Mouse (Mus musculus) forebrain, embryonic 13.5 days (tissue): ENCODE results near the gene Dnm2. TPM values are rescaled to one million over a fixed set of nuclear protein-coding genes. Genes with fewer than 3 reads are reported as not detected.

Experiments used
- ATAC-seq: fragments of 200-750 bp; cut with Nextera tagmentation; 2 replicates; pipeline ENCODE4 v1.8.0; 2017
- H3K27ac ChIP-seq: fragments of 300-500 bp; sonication (generic); 2 replicates; pipeline ENCODE4 v1.5.1; 2015; ENCODE audit warnings: inconsistent platforms, mild to moderate bottlenecking, moderate library complexity
- H3K27me3 ChIP-seq: fragments of 300-500 bp; sonication (generic); 2 replicates; pipeline ENCODE4 v1.6.1; 2015; ENCODE audit warnings: mild to moderate bottlenecking, inconsistent platforms
- H3K36me3 ChIP-seq: fragments of 300-500 bp; sonication (generic); 2 replicates; pipeline ENCODE4 v1.6.1; 2015; ENCODE audit warnings: mild to moderate bottlenecking, inconsistent platforms; ENCODE audit not compliant: poor library complexity, severe bottlenecking
- H3K4me1 ChIP-seq: fragments of 300-500 bp; sonication (generic); 2 replicates; pipeline ENCODE4 v1.6.1; 2015; ENCODE audit warnings: inconsistent platforms
- H3K4me2 ChIP-seq: fragments of 300-500 bp; sonication (generic); 2 replicates; pipeline ENCODE4 v1.6.1; 2015; ENCODE audit warnings: inconsistent platforms, mild to moderate bottlenecking, moderate library complexity
- H3K4me3 ChIP-seq: fragments of 300-500 bp; sonication (generic); 2 replicates; pipeline ENCODE4 v1.5.1; 2015; ENCODE audit warnings: mild to moderate bottlenecking, inconsistent platforms
- H3K9ac ChIP-seq: fragments of 300-500 bp; sonication (generic); 2 replicates; pipeline ENCODE4 v1.6.1; 2015; ENCODE audit warnings: mild to moderate bottlenecking, inconsistent platforms
- H3K9me3 ChIP-seq: fragments of 300-500 bp; sonication (generic); replicated peaks from 2 replicates; pipeline ENCODE4 v1.6.1; 2016; ENCODE audit warnings: inconsistent platforms
- WGBS: fragments of 180-500 bp; shearing (Covaris S2); methylation state at CpG from one replicate; pipeline ENCODE4 v1.1.7; 2015; 5-methylcytosine and 5-hydroxymethylcytosine counted together
- polyA plus RNA-seq: library from polyadenylated mRNA; unstranded; fragments of >200 nt; fragmentation: Nextera tagmentation; extraction: Ambion mirVana; gene quantifications from 2 replicates; pipeline ENCODE4 v1.2.1, GENCODE M21; 2015

Dnm2 gene
- polyA plus RNA-seq, 1 experiment from 2014 or later, result 72.4 TPM

DNA sequence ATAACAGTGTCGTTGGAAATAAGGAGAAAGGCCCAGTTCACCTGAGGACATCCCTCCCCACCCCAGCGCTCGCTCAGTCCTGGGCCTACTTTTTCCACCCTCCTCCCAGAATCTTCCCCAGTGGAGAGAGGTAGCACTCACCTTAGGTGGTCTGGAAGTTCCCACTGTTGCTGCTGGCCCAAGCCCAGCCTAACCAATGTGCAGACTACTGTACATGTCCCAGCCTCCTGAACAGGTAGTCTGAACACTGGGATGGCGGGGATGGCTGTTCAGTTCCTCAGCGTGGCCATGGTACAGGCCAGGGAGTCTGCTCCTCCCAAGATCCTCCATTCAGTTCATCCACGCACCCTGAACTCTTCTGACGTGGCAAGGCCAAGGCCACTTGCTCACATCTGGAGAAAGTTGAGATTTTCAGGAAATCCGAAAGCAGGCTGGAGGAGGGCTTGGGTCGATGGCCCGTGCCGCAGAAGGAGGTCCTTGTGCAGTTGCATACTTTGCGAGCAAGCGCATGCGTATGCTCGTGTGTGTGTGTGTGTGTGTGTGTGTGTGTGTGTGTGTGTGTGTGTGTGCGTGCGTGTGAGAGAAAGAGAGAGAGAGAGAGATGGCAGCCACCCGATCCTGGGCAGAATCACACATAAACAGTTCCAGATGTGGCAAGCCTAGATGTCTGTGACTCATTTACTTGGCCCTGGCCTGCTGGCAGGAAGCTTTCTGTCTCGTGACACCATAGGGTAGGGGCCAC is 71.8 kb downstream of the Dnm2 start:
- ATAC-seq, result no peak

DNA sequence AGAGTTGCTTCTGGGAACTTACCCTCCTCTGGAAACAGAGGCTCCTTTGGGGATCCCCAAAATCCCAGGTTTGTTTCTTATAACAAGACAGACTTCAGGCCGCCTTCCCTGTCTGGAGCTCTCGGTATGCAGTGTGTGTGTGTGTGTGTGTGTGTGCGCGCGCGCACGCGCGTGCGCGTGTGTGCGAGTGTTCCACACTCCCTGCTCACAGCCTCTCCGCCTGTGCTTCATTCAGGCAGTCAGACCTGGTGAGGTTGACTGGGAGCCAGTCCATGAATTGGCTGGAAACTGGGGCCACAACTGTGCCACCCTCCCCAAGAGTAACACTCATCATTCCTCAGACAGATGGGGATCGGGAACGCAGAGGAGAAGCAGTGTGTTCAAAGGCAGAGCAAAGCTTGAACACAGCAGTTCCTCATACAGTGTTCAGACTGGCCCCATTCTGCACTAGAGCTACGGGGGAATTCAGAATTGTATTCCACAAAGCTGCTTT is 72.4 kb downstream of the Dnm2 start:
- Histone ChIP-seq H3K4me1 (no peaks in the 10 kb centered on the region), H3K9me3 (no peaks in the 10 kb centered on the region), H3K4me2 (no peak overlapping the region), H3K36me3 (peaks cover 47% of the 10 kb centered on the region), H3K9ac (no peak overlapping the region), H3K27ac (no peak overlapping the region), H3K4me3 (no peak overlapping the region), H3K27me3 (no peaks in the 10 kb centered on the region)
- no peak for ATAC-seq
- WGBS, result 90% methylated on average over 16 of the region's 16 CpGs

More for the DNA sequence above, 71.8 kb downstream of the Dnm2 start:
- H3K36me3 ChIP-seq, result peaks cover 53% of the 10 kb centered on the region
- H3K4me1 ChIP-seq, result no peaks in the 10 kb centered on the region
- WGBS, result 92% methylated on average over 17 of the region's 19 CpGs
- no peaks in the 10 kb centered on the region for H3K9me3 ChIP-seq
- no peak overlapping the region for H3K4me3 ChIP-seq
- no peak overlapping the region; the same call in 1 of the 2 replicates for H3K27ac ChIP-seq
- H3K9ac ChIP-seq, result no peak overlapping the region
- H3K4me2 ChIP-seq, result no peak overlapping the region
- H3K27me3 ChIP-seq, result no peaks in the 10 kb centered on the region

DNA sequence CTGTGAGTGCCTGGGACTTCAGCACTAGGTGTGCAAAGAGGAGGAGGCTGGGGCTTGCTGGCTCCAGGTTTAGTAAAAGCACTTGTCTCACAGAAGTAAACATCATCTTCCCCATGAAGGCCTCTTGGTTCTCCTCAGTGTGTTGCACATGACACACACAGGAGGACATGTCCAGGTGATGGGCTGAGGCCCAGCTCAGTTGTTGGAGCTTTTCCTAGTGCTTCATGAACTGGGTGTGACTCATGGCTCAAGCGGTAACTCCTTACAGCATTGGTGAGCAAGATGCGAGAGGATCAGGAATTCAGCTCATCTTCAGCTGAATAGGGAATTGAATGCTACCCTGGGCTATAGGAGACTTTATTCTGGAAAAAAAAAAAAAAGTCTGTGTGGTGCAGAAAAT is 73.0 kb downstream of the Dnm2 start:
- H3K4me1 ChIP-seq, result no peaks in the 10 kb centered on the region
- no peak overlapping the region for H3K4me3 ChIP-seq
- no peaks in the 10 kb centered on the region for H3K27me3 ChIP-seq
- no peak for ATAC-seq
- peaks cover 44% of the 10 kb centered on the region for H3K36me3 ChIP-seq
- H3K4me2 ChIP-seq, result no peak overlapping the region
- 100% methylated on average over 2 of the region's 2 CpGs for WGBS
- no peaks in the 10 kb centered on the region for H3K9me3 ChIP-seq
- H3K27ac ChIP-seq, result no peak overlapping the region
- H3K9ac ChIP-seq, result no peak overlapping the region

DNA sequence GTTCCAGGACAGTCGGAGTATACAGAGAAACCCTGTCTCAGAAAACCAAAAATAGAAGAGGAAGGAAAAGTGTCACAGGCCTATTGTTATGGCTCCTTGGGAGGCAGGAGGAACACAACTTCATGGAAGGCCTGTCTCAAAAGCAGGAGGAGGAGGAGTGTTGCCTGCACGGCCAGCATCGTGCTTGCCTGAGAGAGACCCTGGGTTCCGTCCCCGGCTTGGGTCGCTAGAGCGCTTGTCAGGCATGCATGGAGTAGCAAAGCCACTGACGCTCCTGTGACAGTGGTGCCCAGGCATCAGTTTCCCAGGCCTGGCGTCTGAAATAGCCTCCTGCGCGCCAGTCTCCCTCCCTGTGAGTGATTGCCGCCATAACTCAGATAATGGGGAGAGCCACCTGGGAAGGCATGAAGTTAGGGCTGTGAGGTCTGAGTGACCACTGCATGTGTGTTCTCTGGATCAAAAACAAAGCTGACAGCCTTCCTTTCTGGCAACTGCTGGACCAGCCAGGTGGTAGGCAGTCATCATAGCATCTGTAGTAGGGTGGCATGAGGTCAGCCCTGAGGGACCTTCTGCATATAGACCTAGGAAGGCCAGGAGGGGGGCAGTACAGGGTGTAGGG is 73.7 kb downstream of the Dnm2 start:
- no peak overlapping the region for H3K9ac ChIP-seq
- H3K4me3 ChIP-seq, result no peak overlapping the region
- ATAC-seq, result no peak
- no peaks in the 10 kb centered on the region for H3K9me3 ChIP-seq
- WGBS, result 92% methylated on average over 12 of the region's 12 CpGs
- H3K4me2 ChIP-seq, result no peak overlapping the region
- H3K27ac ChIP-seq, result no peak overlapping the region
- H3K27me3 ChIP-seq, result no peaks in the 10 kb centered on the region
- H3K4me1 ChIP-seq, result no peaks in the 10 kb centered on the region
- H3K36me3 ChIP-seq, result peaks cover 51% of the 10 kb centered on the region

DNA sequence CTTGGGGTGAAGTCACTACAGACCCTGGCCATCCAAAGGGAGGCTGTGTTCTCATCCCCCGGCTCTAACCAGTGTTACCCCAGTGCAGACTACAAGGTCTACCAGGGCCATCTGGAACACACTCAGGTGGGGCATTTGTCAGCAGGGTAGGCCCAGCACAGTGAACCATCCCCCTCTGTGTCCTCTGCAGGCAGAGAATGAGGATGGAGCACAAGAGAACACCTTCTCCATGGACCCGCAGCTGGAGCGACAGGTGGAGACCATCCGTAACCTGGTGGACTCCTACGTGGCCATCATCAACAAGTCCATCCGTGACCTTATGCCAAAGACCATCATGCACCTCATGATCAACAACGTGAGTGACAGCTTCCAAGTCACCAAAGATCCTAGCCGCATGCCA is 78.6 kb downstream of the Dnm2 start:
- 97% methylated on average over 8 of the region's 8 CpGs for WGBS
- H3K4me2 ChIP-seq, result no peak overlapping the region
- peaks cover 69% of the 10 kb centered on the region for H3K36me3 ChIP-seq
- no peak overlapping the region for H3K27ac ChIP-seq
- no peak overlapping the region for H3K9ac ChIP-seq
- no peaks in the 10 kb centered on the region for H3K9me3 ChIP-seq
- H3K4me3 ChIP-seq, result no peak overlapping the region
- H3K4me1 ChIP-seq, result no peaks in the 10 kb centered on the region
- no peaks in the 10 kb centered on the region for H3K27me3 ChIP-seq
- ATAC-seq, result no peak

DNA sequence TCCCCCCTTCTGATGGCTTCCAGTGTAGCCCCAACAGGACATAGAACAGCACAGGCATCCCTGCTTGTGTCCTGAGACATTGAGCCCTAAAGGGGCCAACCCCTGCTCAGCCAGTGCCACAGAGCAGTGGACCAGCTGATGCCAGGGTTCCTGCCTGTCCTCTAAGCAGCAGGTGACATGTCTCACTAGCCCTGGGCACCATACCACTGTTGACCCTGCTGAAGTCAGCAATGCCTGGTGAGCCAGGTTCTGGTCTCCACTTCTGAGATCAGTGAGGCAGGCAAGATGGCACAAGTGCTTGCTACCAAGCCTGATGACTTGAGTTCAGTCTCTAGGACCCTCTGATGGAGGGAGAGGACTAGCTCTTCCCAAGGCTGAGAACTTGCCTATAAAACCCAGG is 81.1 kb downstream of the Dnm2 start:
- H3K36me3 ChIP-seq, result peaks cover 64% of the 10 kb centered on the region
- peaks cover 12% of the 10 kb centered on the region for H3K4me1 ChIP-seq
- no peak overlapping the region for H3K4me3 ChIP-seq
- H3K27me3 ChIP-seq, result no peaks in the 10 kb centered on the region
- no peaks in the 10 kb centered on the region for H3K9me3 ChIP-seq
- H3K27ac ChIP-seq, result no peak overlapping the region; the same call in 1 of the 2 replicates
- ATAC-seq, result no peak
- H3K9ac ChIP-seq, result no peak overlapping the region
- no peak overlapping the region for H3K4me2 ChIP-seq

DNA sequence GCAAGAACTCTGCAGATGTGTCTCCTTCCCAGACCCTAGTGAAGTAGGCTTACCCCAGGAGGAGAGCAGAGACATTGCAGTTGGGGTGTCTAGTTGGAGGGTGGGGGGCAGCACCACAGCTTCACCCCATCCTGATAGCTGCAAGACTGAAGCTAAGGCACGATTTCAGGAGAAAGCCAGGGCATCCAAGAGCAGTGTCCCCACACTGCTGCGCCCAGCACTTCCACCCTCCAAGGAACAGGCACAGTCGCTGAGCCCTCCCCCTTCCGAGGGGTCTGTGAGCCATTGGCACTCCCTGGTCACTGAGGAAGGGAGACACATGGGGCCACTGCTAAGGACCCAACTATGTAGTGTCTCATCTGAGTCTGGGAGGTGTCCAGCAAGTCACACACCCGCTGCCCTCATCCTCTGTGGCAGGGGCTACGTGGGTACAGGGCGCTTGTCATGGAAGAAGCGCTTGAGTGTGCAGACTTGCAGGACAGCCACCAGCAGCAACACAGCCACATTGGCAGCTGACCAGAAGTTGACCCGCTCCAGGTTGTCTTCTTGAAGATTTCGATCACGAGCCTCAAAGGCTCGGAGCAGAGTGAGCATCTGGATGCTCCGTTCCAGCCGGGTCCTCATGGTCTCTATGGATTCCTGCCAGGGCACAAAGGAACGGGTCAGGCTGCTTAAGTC is 83.2 kb downstream of the Dnm2 start:
- 93% methylated on average over 15 of the region's 15 CpGs for WGBS
- Histone ChIP-seq H3K36me3 (peaks cover 59% of the 10 kb centered on the region), H3K9ac (no peak overlapping the region), H3K4me1 (peaks cover 16% of the 10 kb centered on the region), H3K4me3 (no peak overlapping the region), H3K27me3 (no peaks in the 10 kb centered on the region), H3K27ac (no peak overlapping the region), H3K9me3 (no peaks in the 10 kb centered on the region), H3K4me2 (no peak overlapping the region)
- no peak for ATAC-seq

DNA sequence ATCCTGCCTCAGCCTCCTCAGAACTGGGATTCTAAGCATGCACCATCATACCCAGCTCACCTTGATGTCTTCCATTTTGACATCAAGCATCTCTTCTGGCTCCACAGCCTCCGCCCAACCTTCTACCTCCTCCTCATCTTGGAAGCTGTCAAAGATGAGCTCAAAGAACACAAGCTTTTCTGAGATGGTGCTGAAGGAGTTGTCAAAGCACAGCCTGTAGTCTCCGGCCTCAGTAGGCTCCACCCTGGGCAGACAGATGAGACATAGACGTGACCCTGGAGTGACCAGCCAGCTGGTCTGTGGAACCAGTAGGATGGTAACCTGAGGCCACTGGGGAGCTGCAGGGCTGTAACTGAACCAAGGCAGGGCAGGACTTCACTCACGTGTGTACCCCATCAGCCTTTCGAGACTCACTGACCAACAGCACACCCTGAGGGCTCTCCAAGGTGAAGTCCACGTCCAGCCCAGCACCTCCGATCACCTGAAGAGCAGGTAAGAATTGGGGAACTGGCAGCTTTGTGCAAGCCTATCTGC is 84.2 kb downstream of the Dnm2 start:
- no peaks in the 10 kb centered on the region for H3K27me3 ChIP-seq
- H3K4me2 ChIP-seq, result peak overlapping the region; percentile 68
- peak overlapping the region; percentile 70 for H3K4me3 ChIP-seq
- H3K36me3 ChIP-seq, result peaks cover 51% of the 10 kb centered on the region
- no peaks in the 10 kb centered on the region for H3K9me3 ChIP-seq
- no peak overlapping the region; the same call in 1 of the 2 replicates for H3K9ac ChIP-seq
- 84% methylated on average over 7 of the region's 7 CpGs for WGBS
- H3K4me1 ChIP-seq, result peaks cover 16% of the 10 kb centered on the region
- no peak for ATAC-seq
- no peak overlapping the region for H3K27ac ChIP-seq

DNA sequence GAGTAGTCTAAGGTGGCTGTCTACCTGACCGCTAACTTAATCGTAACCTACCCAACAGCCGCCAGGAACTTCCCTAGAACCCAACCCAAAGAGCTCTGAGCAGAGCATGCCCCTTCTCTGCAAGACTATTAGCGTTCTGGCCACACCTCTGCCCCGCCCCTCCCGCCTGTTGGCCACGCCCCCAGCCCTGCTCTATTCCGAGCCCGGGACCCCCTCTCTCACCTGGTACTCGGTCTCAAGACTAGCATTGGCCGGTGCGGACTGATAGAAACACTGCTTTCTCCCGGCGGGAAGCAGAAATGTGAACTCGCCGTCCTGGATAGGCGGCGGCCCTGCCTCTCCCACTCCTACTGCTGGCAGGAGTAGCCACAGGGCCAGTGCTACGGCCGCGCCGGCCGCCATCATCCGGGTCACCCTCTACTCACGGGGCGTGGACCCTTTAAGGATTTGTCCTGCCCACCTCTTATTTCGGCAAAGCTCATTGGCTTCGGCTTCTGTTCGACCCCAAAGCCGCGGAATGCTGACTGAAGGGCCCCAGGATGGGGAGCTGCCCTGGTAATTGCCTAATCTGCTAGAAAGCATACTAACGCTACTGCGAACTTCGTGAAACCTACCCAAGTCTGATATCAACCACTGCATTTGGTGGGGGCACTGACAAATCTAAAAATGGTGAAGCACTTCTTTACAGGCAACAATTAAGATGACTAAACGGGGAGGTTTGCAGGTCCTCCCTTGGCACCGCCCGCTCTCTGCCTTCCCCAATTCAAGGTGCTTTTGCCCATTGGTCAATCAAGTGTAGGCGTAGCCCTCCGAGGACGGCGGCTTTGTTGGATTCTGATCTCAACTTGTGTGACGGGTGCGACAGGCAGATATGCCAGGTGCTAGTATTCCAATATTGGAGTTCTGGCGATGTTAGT is 85.3 kb downstream of the Dnm2 start, which contains the start of gene Tmed1:
Gene Tmed1, minus strand, starts transcription at position 481 of the 917 bp plus-strand sequence.
- ATAC-seq, result peak; percentile 96
- Histone ChIP-seq H3K27me3 (no peaks in the 10 kb centered on the region), H3K9me3 (no peaks in the 10 kb centered on the region), H3K4me3 (peak within 1 kb of the TSS; percentile 70), H3K4me2 (peak within 1 kb of the TSS; percentile 68), H3K9ac (peak within 1 kb of the TSS; percentile 81), H3K4me1 (peaks cover 16% of the 10 kb centered on the region), H3K36me3 (peaks cover 41% of the 10 kb centered on the region), H3K27ac (peak within 1 kb of the TSS; percentile 85)
- WGBS, result under 1% methylated on average over 44 of the region's 44 CpGs

DNA sequence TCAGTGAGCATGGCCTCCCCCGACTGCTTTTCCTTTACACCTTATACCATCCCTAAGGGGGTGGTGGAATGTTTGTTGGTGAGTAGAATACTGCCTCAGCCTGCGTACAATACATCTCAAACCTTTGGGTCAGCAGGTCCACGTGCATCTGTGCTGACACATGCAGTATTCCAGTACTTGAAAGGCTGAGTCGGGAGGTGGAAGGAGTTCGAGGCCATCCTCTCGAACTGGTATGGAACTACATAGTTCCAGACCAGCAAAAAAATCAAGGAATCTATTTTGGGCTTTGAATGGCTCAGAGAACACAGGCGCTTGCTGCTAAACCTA is 85.9 kb downstream of the Dnm2 start:
- Histone ChIP-seq H3K9ac (peak overlapping the region; percentile 81), H3K27ac (peak overlapping the region; percentile 85), H3K27me3 (no peaks in the 10 kb centered on the region), H3K9me3 (no peaks in the 10 kb centered on the region), H3K4me2 (peak overlapping the region; percentile 68), H3K36me3 (peaks cover 35% of the 10 kb centered on the region), H3K4me1 (peaks cover 16% of the 10 kb centered on the region), H3K4me3 (peak overlapping the region; percentile 70)
- no peak for ATAC-seq
- 4% methylated on average over 7 of the region's 7 CpGs for WGBS

DNA sequence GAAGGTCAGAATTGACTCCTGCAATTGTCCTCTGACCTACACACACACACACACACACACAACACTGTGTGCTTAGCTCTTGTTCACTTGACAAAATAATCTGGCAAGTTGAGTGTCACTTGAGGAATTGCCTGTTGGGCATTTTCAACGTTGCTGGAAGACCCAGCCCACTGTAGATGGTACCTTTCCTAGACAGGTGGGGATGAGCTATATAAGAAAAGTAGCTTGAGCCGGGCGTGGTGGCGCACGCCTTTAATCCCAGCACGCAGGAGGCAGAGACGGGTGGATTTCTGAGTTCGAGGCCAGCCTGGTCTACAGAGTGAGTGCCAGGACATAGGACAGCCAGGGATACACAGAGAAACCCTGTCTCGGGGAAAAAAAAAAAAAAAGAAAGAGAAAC is 86.3 kb downstream of the Dnm2 start:
- Histone ChIP-seq H3K4me1 (peaks cover 16% of the 10 kb centered on the region), H3K9me3 (no peaks in the 10 kb centered on the region), H3K4me2 (peak overlapping the region; percentile 68), H3K9ac (peak overlapping the region; percentile 81), H3K27me3 (no peaks in the 10 kb centered on the region), H3K4me3 (peak overlapping the region; percentile 70), H3K36me3 (peaks cover 31% of the 10 kb centered on the region), H3K27ac (peak overlapping the region; percentile 85)
- ATAC-seq, result no peak
- WGBS, result 78% methylated on average over 9 of the region's 9 CpGs
